Mouse (Mus musculus) midbrain, embryonic 12.5 days (tissue): Measurements from ENCODE around the gene Ddx46. TPM values are rescaled to one million over a fixed set of nuclear protein-coding genes. Genes with fewer than 3 reads are reported as not detected.
A peak's percentile ranks its signal among the peaks of the same experiment; 100 is the strongest.

Experiments used
- ATAC-seq: fragments of 200-750 bp; cut with Nextera tagmentation; 2 replicates; pipeline ENCODE4 v1.8.0; 2017; ENCODE audit warnings: low read depth, moderate TSS enrichment, moderate library complexity; ENCODE audit not compliant: low FRiP score
- H3K27ac ChIP-seq: fragments of 300-500 bp; sonication (generic); replicated peaks from 2 replicates; pipeline ENCODE4 v1.5.1; 2016; ENCODE audit warnings: mild to moderate bottlenecking
- H3K27me3 ChIP-seq: fragments of 300-500 bp; sonication (generic); 2 replicates; pipeline ENCODE4 v1.6.1; 2016; ENCODE audit warnings: mild to moderate bottlenecking
- H3K36me3 ChIP-seq: fragments of 300-500 bp; sonication (generic); 2 replicates; pipeline ENCODE4 v1.6.1; 2016
- H3K4me1 ChIP-seq: fragments of 300-500 bp; sonication (generic); 2 replicates; pipeline ENCODE4 v1.6.1; 2016
- H3K4me2 ChIP-seq: fragments of 300-500 bp; sonication (generic); replicated peaks from 2 replicates; pipeline ENCODE4 v1.6.1; 2016; ENCODE audit warnings: mild to moderate bottlenecking, moderate library complexity
- H3K4me3 ChIP-seq: fragments of 300-500 bp; sonication (generic); 2 replicates; pipeline ENCODE4 v1.5.1; 2016; ENCODE audit warnings: mild to moderate bottlenecking
- H3K9ac ChIP-seq: fragments of 300-500 bp; sonication (generic); replicated peaks from 2 replicates; pipeline ENCODE4 v1.6.1; 2016; ENCODE audit warnings: mild to moderate bottlenecking, moderate library complexity
- H3K9me3 ChIP-seq: fragments of 300-500 bp; sonication (generic); 2 replicates; pipeline ENCODE4 v1.6.1; 2016; ENCODE audit warnings: mild to moderate bottlenecking
- WGBS: fragments of 180-500 bp; shearing (Covaris S2); methylation state at CpG from one replicate; pipeline ENCODE4 v1.1.7; 2016; 5-methylcytosine and 5-hydroxymethylcytosine counted together
- polyA plus RNA-seq: library from polyadenylated mRNA; unstranded; fragments of >200 nt; fragmentation: Nextera tagmentation; extraction: Ambion mirVana; gene quantifications from 2 replicates; pipeline ENCODE4 v1.2.1, GENCODE M21; 2016

Ddx46 gene
- polyA plus RNA-seq, 1 experiment from 2014 or later: 43.0 TPM

DNA sequence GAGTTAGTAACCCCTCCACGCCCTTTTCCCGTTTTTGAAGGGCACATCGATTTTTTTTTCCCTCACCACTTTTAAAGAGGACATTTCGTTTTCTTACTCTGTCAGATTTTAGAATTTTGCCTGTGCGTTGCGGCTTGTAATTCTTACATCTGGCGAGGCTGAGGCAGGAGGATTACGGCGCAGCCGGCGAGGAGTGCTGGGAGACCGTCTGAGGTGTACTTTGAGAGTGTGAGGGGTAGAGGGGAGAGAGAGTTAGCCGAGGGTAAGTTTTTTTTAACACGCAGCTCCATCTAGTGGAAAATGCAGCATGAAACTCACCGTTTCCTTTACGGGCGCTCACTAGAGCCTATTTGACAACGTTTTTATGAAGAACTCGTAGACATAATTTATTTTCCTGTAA lies 93.0 kb downstream of the Ddx46 start:
- Histone ChIP-seq H3K36me3 (peaks cover 24% of the 10 kb centered on the region), H3K9ac (peak overlapping the region; percentile 71; the same call in 1 of the 2 replicates), H3K4me2 (peak overlapping the region; percentile 60), H3K4me3 (peak overlapping the region; percentile 61), H3K27ac (peak overlapping the region; percentile 97), H3K4me1 (no peaks in the 10 kb centered on the region), H3K9me3 (no peaks in the 10 kb centered on the region), H3K27me3 (no peaks in the 10 kb centered on the region)
- WGBS: 4% methylated on average over 19 of the region's 19 CpGs
- ATAC-seq: 0 out of 2 replicates have a peak, but pooled peaks have one; percentile 61

DNA sequence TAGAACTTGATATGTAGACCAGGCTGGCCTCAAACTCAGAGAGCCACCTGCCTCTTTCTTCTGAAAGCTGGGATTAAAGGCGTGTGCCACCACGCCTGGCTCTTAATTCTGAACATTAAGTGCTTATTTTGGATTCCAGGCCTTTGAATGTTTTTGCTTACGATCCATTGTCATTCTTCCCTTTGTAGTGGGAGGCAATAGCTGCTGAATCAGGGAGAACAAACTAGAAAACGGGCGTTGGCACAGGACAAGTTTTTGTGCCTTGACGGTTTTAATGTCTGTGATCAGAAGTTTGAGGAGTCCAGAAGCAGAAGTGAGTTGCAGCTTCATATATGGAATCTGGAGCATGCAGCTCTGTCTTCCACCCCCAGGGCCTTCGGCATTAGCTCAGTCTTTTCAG lies 95.9 kb downstream of the Ddx46 start:
- Histone ChIP-seq H3K4me3 (no peak overlapping the region), H3K4me2 (no peak overlapping the region), H3K9me3 (no peaks in the 10 kb centered on the region), H3K36me3 (0 out of 2 replicates have a peak, but pooled peaks cover 3% of the 10 kb centered on the region), H3K27me3 (no peaks in the 10 kb centered on the region), H3K4me1 (no peaks in the 10 kb centered on the region), H3K27ac (no peak overlapping the region), H3K9ac (no peak overlapping the region)
- no peak for ATAC-seq
- 82% methylated on average over 7 of the region's 7 CpGs for WGBS

Other genes starting within 250 kb of the Ddx46 start
- gene Slc34a1, start 236.8 kb upstream of the Ddx46 start, polyA plus RNA-seq: 0.06 TPM in 1 of 2 replicates, not detected in the other
- not detected in 2 replicates for gene Pfn3, start 219.8 kb upstream of the Ddx46 start, polyA plus RNA-seq
- not detected in 2 replicates for gene F12, start 208.2 kb upstream of the Ddx46 start, polyA plus RNA-seq
- 53.1 and 58.5 TPM in 2 replicates for gene Grk6, start 190.0 kb upstream of the Ddx46 start, polyA plus RNA-seq
- 2.0 and 2.3 TPM in 2 replicates for gene Prr7, start 170.8 kb upstream of the Ddx46 start, polyA plus RNA-seq
- 558 and 585 TPM in 2 replicates for gene Dbn1, start 146.9 kb upstream of the Ddx46 start, polyA plus RNA-seq
- gene Pdlim7, start 121.4 kb upstream of the Ddx46 start, polyA plus RNA-seq: 140 and 156 TPM in 2 replicates
- gene Dok3, start 105.7 kb upstream of the Ddx46 start, polyA plus RNA-seq: 2.9 and 4.6 TPM in 2 replicates
- 64.6 and 73.4 TPM in 2 replicates for gene Ddx41, start 98.4 kb upstream of the Ddx46 start, polyA plus RNA-seq
- gene Fam193b, start 63.9 kb upstream of the Ddx46 start, polyA plus RNA-seq: 67.2 and 67.7 TPM in 2 replicates
- gene Tmed9, start 61.3 kb upstream of the Ddx46 start, polyA plus RNA-seq: 105 and 108 TPM in 2 replicates
- 40.4 and 41.9 TPM in 2 replicates for gene B4galt7, start 35.1 kb upstream of the Ddx46 start, polyA plus RNA-seq
- gene Caml, start 12.0 kb upstream of the Ddx46 start, polyA plus RNA-seq: 68.0 and 73.9 TPM in 2 replicates
- gene B230219D22Rik, start 58.1 kb downstream of the Ddx46 start, polyA plus RNA-seq: 71.4 and 74.5 TPM in 2 replicates
- gene Txndc15, start 79.6 kb downstream of the Ddx46 start, polyA plus RNA-seq: 90.9 and 99.6 TPM in 2 replicates
- 23.9 and 30.0 TPM in 2 replicates for gene Pcbd2, start 92.3 kb downstream of the Ddx46 start, polyA plus RNA-seq
- 0.18 TPM in 1 of 2 replicates, not detected in the other for gene Catsper3, start 149.5 kb downstream of the Ddx46 start, polyA plus RNA-seq
- 2.7 and 4.1 TPM in 2 replicates for gene Pitx1, start 201.2 kb downstream of the Ddx46 start, polyA plus RNA-seq